Mouse (Mus musculus) forebrain, embryonic 11.5 days (tissue): ENCODE results near the gene Inha. TPM values are rescaled to one million over a fixed set of nuclear protein-coding genes. Genes with fewer than 3 reads are reported as not detected.
A peak's percentile ranks its signal among the peaks of the same experiment; 100 is the strongest.

Source experiments
- ATAC-seq: fragments of 200-750 bp; cut with Nextera tagmentation; replicated peaks from 2 replicates; pipeline ENCODE4 v1.8.0; 2017; ENCODE audit warnings: moderate TSS enrichment; ENCODE audit not compliant: low FRiP score
- DNase-seq: peaks from one replicate; pipeline ENCODE4 v3.0.0-alpha.2; 2017; ENCODE audit warnings: low spot score
- H3K27ac ChIP-seq: fragments of 300-500 bp; sonication (generic); 2 replicates; pipeline ENCODE4 v1.5.1; 2014; ENCODE audit warnings: low read depth, low read length
- H3K27me3 ChIP-seq: fragments of 300-500 bp; sonication (generic); 2 replicates; pipeline ENCODE4 v1.6.1; 2014; ENCODE audit warnings: mild to moderate bottlenecking, low read length, mixed read lengths; ENCODE audit not compliant: control insufficient read depth, insufficient read depth
- H3K36me3 ChIP-seq: fragments of 300-500 bp; sonication (generic); 2 replicates; pipeline ENCODE4 v1.6.1; 2014; ENCODE audit warnings: mild to moderate bottlenecking, low read length, moderate library complexity, mixed read lengths; ENCODE audit not compliant: control insufficient read depth, insufficient read depth
- H3K4me1 ChIP-seq: fragments of 300-500 bp; sonication (generic); replicated peaks from 2 replicates; pipeline ENCODE4 v1.6.1; 2014; ENCODE audit warnings: low read length, mixed read lengths; ENCODE audit not compliant: control insufficient read depth, insufficient read depth
- H3K4me2 ChIP-seq: fragments of 300-500 bp; sonication (generic); 2 replicates; pipeline ENCODE4 v1.6.1; 2014; ENCODE audit warnings: low read depth, mild to moderate bottlenecking, low read length, moderate library complexity, mixed read lengths; ENCODE audit not compliant: severe bottlenecking
- H3K4me3 ChIP-seq: fragments of 300-500 bp; sonication (generic); 2 replicates; pipeline ENCODE4 v1.5.1; 2014; ENCODE audit warnings: low read depth, low read length
- H3K9ac ChIP-seq: fragments of 300-500 bp; sonication (generic); 2 replicates; pipeline ENCODE4 v1.6.1; 2014; ENCODE audit warnings: low read length
- H3K9me3 ChIP-seq: fragments of 300-500 bp; sonication (generic); 2 replicates; pipeline ENCODE4 v1.6.1; 2016; ENCODE audit warnings: low read length, mixed read lengths; ENCODE audit not compliant: control insufficient read depth
- WGBS: fragments of 180-500 bp; shearing (Covaris S2); extraction: QIAGEN DNeasy Blood & Tissue Kit; methylation state at CpG from one replicate; pipeline ENCODE4 v1.1.7; 2014; 5-methylcytosine and 5-hydroxymethylcytosine counted together
- polyA plus RNA-seq: library from polyadenylated mRNA; unstranded; fragments of >200 nt; fragmentation: Nextera tagmentation; extraction: Ambion mirVana; gene quantifications from 2 replicates; pipeline ENCODE4 v1.2.1, GENCODE M21; 2014

Inha gene
- 1.3 and 2.4 TPM in 2 replicates for polyA plus RNA-seq

DNA sequence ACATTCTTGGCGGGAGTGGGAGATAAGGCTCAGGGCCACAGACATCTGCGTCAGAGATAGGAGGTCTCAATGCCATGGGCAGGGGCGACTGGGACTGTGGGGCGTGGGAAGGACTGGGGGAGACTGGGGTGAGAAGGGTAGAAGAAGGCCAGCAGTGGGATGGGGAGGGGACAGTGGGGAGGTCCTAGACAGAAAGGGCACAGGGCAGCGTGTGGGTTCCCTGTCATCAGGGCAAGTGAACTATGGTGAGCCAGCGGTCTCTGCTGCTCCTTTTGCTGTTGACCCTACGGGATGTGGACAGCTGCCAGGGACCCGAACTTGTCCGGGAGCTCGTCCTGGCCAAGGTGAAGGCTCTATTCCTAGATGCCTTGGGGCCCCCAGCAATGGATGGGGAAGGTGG is at the start of gene Inha:
Gene Inha, plus strand, starts transcription at position 72 of the 400 bp plus-strand sequence.
- Histone ChIP-seq H3K4me2 (peak within 1 kb of the TSS; percentile 96), H3K27ac (peak within 1 kb of the TSS; percentile 55), H3K4me3 (peak within 1 kb of the TSS; percentile 77), H3K9ac (peak within 1 kb of the TSS; percentile 94), H3K27me3 (no peaks in the 10 kb centered on the region), H3K4me1 (peaks cover 5% of the 10 kb centered on the region; the same call in 1 of the 2 replicates), H3K9me3 (no peaks in the 10 kb centered on the region), H3K36me3 (no peaks in the 10 kb centered on the region)
- no peak for ATAC-seq
- no peak for DNase-seq
- WGBS, result 78% methylated on average over 10 of the region's 10 CpGs

DNA sequence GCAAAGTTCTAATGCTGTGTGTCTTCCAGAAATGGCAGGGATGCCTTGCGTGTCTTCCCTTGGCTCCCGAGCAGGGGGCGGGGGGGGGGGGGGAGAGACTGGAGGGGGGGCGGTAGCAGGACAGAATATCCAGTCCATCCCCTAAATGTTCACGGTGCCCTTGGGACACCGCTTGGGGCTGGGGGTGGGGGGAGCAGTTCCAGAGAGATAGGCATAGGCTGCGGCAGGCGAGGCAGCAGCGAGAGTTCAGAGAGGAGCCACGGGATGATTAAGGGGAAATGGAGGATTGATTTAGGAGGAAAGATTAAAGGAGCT is 49.2 kb upstream of the Inha start:
- ATAC-seq (no peak; the same call in 1 of the 2 replicates), DNase-seq (no peak)
- H3K36me3 ChIP-seq, result no peaks in the 10 kb centered on the region
- peaks cover 16% of the 10 kb centered on the region; the same call in 1 of the 2 replicates for H3K27me3 ChIP-seq
- whole genome bisulfite sequencing, result 3% methylated on average over 10 of the region's 10 CpGs
- peak overlapping the region; percentile 60; the same call in 1 of the 2 replicates for H3K4me2 ChIP-seq
- peaks cover 21% of the 10 kb centered on the region for H3K4me1 ChIP-seq
- no peak overlapping the region for H3K9ac ChIP-seq
- H3K9me3 ChIP-seq, result no peaks in the 10 kb centered on the region
- H3K4me3 ChIP-seq, result no peak overlapping the region
- no peak overlapping the region for H3K27ac ChIP-seq

DNA sequence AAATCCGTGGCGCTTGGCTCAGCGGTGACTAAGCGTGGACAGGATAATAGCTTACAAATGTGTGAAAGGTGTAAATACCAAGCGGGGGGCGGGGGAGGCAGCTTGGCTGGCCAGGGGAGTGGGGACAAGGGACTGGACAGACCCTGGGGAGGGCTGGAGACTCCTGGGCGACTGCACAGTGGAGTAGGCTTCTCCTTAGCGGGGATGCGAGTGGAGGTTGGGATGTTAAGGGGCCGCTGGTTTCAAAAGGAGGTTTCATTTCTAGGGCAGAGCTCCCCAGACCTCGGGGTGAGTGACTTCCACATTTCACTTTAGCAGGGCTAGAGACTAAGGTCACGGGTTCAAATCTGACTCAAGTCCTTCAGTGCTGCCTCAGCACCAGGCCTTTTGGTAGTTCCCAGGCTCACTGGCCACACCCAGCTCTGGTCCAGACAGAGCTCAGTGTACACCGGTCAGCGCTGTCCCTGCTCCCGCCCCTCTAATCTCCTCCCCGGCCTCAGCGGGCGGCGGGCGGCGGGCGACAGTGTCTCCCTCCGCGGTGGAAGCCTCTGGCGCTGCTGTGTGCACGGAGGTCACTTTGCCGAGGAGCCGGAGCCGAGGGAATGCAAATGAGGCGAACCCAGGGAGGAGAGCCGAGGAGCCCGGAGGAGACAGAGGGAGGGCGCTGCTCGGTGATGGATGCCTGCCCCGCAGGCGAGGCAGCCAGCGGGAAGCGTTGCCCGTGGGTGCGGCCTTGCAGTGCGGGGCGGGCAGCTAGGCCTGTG is 48.7 kb upstream of the Inha start:
- under 1% methylated on average over 39 of the region's 42 CpGs for WGBS
- Histone ChIP-seq H3K27me3 (peaks cover 16% of the 10 kb centered on the region; the same call in 1 of the 2 replicates), H3K36me3 (no peaks in the 10 kb centered on the region), H3K4me3 (peak overlapping the region; percentile 25), H3K9ac (peak overlapping the region; percentile 48), H3K4me2 (peak overlapping the region; percentile 60), H3K27ac (peak overlapping the region; percentile 25; the same call in 1 of the 2 replicates), H3K4me1 (peaks cover 19% of the 10 kb centered on the region), H3K9me3 (no peaks in the 10 kb centered on the region)
- peak; percentile 63 for ATAC-seq
- peak; percentile 78 for DNase-seq

DNA sequence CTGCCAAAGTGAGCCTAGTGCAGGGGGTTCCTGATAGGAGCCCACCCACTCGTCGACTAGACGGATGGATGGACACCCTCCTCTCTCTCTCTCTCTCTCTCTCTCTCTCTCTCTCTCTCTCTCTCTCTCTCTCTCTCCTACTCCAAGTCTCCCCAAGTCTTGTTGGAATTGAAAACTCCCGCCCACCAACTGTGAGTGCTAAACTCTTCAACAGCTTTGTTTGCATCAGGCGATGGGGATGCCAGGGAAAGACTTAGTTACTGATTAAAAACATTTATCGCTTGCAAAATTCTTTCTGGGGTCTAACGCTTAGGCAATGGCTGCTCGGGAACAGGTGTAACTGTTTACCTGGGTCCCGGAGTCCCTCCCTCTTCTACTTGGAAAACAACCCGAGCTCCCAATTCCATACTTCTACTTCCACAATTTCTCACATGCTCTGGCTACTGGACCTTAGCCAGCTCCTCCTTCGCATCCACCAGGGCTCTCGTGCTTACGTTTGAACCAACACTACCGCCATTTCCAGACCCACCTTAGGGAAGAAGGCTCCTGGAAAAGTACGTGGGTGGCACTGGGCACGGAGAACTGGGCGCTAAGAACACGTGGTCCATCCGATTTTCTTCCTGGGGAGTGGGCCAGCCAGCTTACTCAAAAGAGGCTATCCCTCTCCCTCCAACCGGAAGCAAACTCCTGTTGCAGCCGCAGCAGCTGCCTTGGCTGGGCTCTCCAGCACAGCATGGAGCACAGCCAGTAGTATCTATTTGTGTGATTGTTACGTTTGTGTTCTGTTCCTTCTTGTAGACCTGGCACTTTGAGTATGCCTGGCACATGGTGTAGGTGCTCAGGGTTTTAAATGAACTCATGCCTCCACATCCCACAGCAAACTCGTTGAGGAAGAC is 47.8 kb upstream of the Inha start:
- 20% methylated on average over 23 of the region's 23 CpGs for WGBS
- DNase-seq (no peak), ATAC-seq (no peak)
- peaks cover 16% of the 10 kb centered on the region; the same call in 1 of the 2 replicates for H3K27me3 ChIP-seq
- H3K27ac ChIP-seq, result no peak overlapping the region; the same call in 1 of the 2 replicates
- H3K36me3 ChIP-seq, result no peaks in the 10 kb centered on the region
- H3K4me1 ChIP-seq, result peaks cover 19% of the 10 kb centered on the region
- peak overlapping the region; percentile 48 for H3K9ac ChIP-seq
- H3K9me3 ChIP-seq, result no peaks in the 10 kb centered on the region
- peak overlapping the region; percentile 60 for H3K4me2 ChIP-seq
- H3K4me3 ChIP-seq, result peak overlapping the region; percentile 25

DNA sequence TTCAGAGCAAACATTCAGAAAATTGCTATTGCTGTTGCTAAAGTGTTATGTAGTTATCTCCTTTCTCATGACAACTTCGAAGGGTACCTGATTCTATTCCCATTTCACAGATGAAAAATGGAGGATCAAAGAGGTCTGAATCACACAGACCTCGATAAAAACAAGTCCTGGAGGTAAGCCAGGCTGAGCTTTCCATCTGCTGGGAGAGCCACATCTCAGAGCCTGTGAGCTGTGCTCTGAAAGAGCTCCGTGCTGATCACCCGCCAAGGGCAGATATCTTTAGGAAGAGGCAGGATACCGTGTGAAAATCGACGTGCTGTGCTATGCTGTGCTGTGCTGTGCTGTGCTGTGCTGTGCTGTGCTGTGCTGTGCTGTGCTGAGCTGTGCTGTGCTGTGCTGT is 46.6 kb upstream of the Inha start:
- Histone ChIP-seq H3K4me3 (no peak overlapping the region), H3K4me2 (no peak overlapping the region), H3K9me3 (no peaks in the 10 kb centered on the region), H3K27me3 (peaks cover 17% of the 10 kb centered on the region; the same call in 1 of the 2 replicates), H3K4me1 (peaks cover 19% of the 10 kb centered on the region), H3K27ac (no peak overlapping the region), H3K9ac (no peak overlapping the region), H3K36me3 (no peaks in the 10 kb centered on the region)
- DNase-seq (no peak), ATAC-seq (no peak)
- WGBS, result 84% methylated on average over 7 of the region's 7 CpGs

DNA sequence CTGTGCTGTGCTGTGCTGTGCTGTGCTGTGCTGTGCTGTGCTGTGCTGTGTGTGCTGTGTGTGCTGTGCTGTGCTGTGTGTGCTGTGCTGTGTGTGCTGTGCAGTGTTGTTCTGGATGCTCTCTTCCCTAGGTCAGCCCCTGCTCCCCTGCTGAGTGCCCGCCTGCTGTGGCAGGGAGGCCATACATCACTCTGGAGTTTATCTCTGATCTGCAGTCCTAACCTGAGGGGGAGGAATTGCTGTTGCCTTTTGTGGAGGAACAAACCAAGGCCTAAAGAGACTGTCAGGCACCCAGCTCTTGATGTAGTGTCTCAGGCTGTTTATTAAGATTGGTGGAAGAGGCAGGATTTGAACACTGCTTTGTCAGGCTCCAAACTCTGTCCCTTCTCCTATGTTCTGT is 44.2 kb upstream of the Inha start:
- Histone ChIP-seq H3K9ac (no peak overlapping the region), H3K36me3 (no peaks in the 10 kb centered on the region), H3K4me3 (no peak overlapping the region), H3K9me3 (no peaks in the 10 kb centered on the region), H3K27ac (no peak overlapping the region), H3K4me2 (no peak overlapping the region), H3K4me1 (peaks cover 9% of the 10 kb centered on the region), H3K27me3 (peaks cover 10% of the 10 kb centered on the region; the same call in 1 of the 2 replicates)
- WGBS, result 21% methylated on average over 1 of the region's 1 CpGs
- ATAC-seq, result no peak
- no peak for DNase-seq

DNA sequence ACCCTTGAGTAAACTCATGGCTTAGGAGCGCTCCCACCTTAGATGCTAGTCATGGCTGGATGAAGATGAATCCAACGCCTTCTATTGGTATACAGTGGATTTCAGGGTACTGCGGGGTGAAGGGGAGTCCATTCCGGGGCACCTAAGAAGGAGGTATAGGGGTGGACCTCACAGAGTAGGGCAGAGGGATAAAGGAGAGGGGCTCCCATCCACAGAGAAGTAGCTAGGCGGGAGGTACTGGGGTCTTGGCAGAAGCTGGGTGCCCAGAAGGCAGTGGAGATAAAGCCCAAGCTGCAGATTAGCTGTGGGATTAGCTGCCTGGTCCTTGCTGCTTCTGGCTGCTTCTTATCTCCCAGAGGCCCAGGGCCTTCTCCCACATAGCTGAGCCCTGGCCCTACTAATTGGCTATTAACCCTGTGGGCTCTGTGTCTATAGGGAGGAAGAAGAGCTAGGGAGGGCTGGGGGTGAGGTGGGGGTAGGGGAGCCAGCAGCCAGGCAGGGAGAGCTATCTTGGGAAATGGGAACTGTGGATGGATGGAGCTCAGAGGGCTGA is 43.1 kb upstream of the Inha start:
- H3K9me3 ChIP-seq, result no peaks in the 10 kb centered on the region
- ATAC-seq, result no peak
- peaks cover 3% of the 10 kb centered on the region; the same call in 1 of the 2 replicates for H3K4me1 ChIP-seq
- 66% methylated on average over 5 of the region's 5 CpGs for WGBS
- H3K4me2 ChIP-seq, result no peak overlapping the region
- peak overlapping the region; percentile 13; the same call in 1 of the 2 replicates for H3K9ac ChIP-seq
- no peak overlapping the region for H3K4me3 ChIP-seq
- H3K36me3 ChIP-seq, result no peaks in the 10 kb centered on the region
- DNase-seq, result peak; percentile 44
- H3K27me3 ChIP-seq, result peaks cover 8% of the 10 kb centered on the region; the same call in 1 of the 2 replicates
- no peak overlapping the region for H3K27ac ChIP-seq

DNA sequence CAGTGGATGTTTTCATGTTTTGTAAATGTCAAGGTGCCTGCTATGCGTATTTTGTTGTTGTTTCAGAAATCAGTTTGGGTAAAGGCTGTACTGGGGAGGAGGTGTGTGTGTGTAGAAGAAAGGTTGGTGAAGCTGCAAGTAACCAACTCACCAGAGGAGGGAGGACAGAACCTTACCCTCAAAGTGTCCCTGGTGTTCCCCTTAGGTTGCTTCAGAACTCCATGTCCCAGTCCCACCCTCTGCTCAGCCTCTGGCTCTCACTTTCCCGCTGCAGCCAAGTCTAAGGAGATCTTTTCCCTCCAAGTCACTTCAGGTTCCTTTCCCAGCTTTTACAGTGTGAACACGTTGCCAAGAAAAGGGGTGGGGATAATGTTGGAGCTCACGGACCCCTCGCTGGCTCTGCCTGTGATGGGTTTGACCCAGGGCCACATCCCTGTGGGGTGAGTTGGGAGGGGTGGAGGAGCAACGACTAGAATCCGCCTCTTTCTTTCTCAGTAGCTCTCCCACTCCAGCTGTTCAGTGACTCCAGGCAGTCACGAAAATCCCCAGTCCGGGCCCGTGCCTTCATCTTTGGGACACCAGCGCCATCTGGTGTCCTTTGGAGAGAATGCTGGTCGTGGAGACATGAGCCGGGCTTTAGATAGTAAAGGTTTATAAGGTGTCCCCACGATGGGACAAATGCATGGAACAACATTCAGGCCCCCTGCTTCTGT is 39.5 kb upstream of the Inha start:
- H3K9me3 ChIP-seq, result no peaks in the 10 kb centered on the region
- H3K4me1 ChIP-seq, result peaks cover 3% of the 10 kb centered on the region; the same call in 1 of the 2 replicates
- ATAC-seq (peak; percentile 80), DNase-seq (peak; percentile 88)
- no peak overlapping the region for H3K4me3 ChIP-seq
- peaks cover 2% of the 10 kb centered on the region; the same call in 1 of the 2 replicates for H3K27me3 ChIP-seq
- H3K4me2 ChIP-seq, result no peak overlapping the region
- 7% methylated on average over 14 of the region's 14 CpGs for WGBS
- H3K36me3 ChIP-seq, result no peaks in the 10 kb centered on the region
- no peak overlapping the region for H3K27ac ChIP-seq
- no peak overlapping the region; the same call in 1 of the 2 replicates for H3K9ac ChIP-seq
